Mouse (Mus musculus): Measurements from ENCODE around the gene Tomm34.

Tomm34 gene

GRCm38 (mm10) chr2:164070765-164071436 is at the start of gene Tomm34:
Gene Tomm34, minus strand, starts transcription at chr2:164071169.
- DNase-seq (ENCODE audit: low spot score), result peak; percentile 97

DNA sequence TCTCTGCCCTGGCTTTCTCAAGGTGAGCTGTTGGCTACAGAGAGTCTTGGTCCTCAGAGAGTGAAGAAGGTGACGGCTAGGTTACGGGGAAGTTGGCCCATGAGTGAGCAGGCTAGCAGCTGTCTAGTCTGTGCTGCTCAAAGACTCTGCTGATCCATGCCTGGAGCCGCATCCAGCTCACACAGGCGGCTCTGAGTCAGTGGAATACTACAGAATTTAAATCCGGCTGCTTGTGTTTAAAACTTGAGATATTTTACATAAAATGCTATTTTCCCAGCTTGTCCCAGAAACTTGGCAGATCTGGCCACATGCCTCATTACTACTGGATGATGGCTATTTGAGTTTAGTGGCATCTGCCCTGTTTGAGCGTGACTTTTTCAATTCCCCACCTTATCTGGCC is 48.5 kb upstream of the Tomm34 start:
- DNase-seq (ENCODE audit: low spot score), result no peak

GRCm38 (mm10) chr2:164115531-164115930 is 44.6 kb upstream of the Tomm34 start:
- DNase-seq (ENCODE audit: low spot score), result no peak

DNA sequence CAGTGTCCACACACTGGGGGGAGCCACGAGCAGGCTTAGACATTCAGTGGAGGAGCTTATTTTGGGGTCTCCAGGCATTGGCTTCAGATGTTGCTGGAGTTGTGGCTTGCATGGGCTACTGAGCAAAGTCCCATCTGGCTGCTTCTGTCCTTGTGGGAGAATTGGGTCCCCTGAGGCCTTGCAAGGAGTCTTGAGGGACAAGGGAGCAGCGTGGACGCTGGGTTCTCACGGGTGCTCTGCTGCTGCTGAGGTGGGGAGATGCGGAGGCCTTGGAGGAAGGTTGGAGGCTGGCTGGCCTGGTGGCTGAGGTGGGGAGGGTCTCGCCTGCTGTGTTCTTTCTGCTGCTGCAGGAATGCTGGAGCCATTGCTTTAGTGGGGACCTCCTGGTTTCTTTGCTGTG is 43.1 kb upstream of the Tomm34 start:
- DNase-seq (ENCODE audit: low spot score), result no peak

GRCm38 (mm10) chr2:164111546-164111945 is 40.6 kb upstream of the Tomm34 start:
- DNase-seq (ENCODE audit: low spot score), result no peak

DNA sequence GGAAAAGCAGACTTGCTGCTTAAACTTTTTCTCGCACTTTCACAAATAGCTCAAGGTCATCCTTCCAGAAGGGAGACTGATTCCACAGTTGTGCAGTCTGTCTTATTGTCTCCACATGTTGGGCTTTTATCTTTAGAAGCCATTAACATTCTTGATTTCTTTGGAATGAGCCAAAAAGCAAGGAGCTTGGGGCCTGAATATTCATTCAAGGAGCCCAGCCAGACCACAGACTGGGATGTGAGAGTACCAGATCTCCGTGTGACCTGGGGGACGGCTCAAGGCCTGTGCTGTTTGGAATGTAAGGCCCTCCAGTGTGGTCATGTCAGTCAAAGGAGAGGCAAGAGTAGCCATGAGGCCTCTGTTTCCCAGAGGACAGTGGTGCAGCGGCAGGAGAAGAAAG is 37.5 kb upstream of the Tomm34 start:
- DNase-seq (ENCODE audit: low spot score), result no peak

GRCm38 (mm10) chr2:164107125-164107874 is 36.3 kb upstream of the Tomm34 start:
- no peak for DNase-seq (ENCODE audit: low spot score)

DNA sequence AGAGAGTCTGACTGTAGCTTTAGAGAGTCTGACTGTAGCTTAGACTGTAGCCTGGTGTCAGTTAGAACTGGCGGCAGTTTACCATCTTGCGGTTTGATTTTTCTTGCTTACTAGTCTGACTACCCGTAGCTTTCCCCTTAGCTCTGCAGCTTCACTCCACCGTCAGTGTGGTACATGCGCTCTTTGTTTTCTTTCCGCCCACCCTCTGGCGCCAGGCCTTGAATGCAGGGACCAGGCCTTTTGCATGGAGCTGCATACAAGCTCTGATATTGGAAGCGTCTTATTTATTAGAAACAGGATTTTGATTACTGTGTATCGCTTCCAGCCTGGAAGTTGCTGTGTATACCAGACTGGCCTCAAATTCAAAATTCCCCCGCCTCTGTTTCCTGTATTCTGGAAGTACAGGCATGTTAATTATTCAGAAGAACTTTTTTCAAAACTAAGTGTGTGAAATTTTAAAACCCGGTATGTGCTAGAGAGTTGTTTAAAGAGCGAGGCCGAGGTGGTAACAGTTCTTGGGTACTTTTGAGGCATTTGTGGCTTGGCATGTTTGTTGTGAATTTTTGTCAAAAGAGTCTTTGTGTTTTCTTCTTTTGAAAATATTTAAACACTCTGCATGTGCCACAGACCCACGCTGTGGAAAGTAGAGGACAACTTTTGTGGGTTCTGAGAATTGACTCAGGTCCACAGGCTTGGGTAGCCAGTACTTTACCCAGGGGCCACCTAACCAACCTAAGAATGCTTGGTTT is 35.5 kb upstream of the Tomm34 start:
- no peak for DNase-seq (ENCODE audit: low spot score)

DNA sequence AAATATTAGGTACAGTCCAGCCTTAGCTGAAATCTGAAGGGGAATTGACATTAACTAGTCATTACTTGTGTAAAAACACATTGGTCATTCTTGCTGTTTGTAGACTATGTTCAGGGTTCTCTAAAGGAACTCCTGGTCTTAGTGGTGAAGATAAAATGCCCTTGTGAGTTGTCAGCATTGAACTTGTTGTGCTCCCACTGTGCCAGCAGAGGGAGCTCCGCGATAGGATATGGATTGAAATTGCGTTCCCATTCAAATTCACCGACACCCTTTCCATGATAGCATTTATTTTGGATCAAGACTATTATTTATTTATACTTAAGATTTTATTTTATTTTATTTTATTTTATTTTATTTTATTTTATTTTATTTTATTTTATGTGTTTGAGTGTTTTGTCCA is 32.5 kb upstream of the Tomm34 start:
- DNase-seq (ENCODE audit: low spot score), result peak; percentile 64

GRCm38 (mm10) chr2:164102366-164102765 is 31.4 kb upstream of the Tomm34 start:
- DNase-seq (ENCODE audit: low spot score), result no peak

DNA sequence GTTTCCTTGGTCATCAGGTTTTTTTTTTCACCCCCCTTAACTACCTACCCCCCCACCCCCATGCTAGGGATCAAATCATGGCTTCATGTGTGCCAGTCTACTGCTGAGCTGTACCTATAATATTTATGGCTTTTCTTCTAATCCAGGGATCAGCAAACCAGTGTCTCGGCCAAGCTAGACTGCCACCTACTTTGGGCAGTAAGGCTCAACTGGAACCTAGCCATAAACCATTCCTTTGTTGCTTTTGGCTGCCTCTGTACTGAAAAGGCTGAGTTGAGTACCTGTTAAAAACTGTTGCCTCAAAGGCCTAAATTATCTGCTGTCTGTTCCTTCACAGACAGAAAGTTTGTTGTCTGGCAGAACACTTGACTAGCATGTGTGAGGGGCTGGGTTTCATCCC is 31.0 kb upstream of the Tomm34 start:
- no peak for DNase-seq (ENCODE audit: low spot score)

DNA sequence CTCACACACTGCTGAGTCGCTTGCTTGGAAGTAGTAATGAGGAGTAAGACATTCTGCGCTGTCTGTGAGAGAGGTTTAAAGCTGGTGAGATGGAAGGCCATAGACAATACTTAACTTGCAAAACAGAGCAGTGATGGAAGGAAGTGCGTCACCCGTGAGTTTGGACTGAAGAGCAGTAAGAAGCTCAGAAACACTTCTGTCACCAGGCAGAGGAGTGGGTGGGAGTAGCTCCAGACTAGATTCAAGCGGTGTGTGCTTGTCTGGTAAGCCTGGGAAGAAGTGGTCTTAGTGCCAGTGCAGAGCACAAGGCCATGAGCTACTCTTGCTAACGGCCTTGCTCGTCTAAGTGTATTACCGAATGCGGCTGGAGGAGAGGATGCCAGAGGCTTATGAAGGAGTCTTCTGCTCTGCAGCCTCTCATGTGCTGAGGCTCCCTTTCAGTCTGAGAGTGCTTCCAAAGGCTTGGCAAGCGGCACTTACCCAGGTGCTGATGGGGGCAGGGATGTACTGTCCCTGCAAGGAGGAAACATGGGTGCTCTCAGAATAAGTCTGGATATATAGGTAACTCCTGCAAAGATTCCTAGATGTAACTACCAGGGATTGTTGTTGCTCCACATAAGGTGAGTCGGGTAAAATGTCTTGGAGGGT is 27.8 kb upstream of the Tomm34 start:
- no peak for DNase-seq (ENCODE audit: low spot score)

DNA sequence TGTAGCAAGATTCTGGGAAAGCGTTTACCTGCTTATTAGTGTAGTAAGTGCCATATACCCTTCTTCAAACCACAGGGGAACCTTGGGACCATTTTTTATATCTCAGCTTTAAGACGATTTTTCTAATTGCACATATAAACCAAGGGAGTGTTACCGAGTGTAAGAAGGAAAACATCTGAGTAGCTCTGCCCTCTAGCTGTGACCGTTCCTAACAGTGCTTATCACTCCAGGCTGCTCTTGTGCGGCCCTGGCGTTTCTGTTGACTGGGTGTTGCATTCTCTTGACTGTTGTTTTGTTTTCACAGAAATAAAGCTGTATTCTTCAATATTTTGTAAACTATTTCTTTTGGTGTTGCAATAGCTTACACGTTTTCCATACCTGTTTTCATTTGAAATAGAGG is 23.2 kb upstream of the Tomm34 start:
- no peak for DNase-seq (ENCODE audit: low spot score)

- DNase-seq (ENCODE audit: low spot score), result no peak
These were observed 18.5 kb upstream of the Tomm34 start for GRCm38 (mm10) chr2:164089508-164089907.

DNA sequence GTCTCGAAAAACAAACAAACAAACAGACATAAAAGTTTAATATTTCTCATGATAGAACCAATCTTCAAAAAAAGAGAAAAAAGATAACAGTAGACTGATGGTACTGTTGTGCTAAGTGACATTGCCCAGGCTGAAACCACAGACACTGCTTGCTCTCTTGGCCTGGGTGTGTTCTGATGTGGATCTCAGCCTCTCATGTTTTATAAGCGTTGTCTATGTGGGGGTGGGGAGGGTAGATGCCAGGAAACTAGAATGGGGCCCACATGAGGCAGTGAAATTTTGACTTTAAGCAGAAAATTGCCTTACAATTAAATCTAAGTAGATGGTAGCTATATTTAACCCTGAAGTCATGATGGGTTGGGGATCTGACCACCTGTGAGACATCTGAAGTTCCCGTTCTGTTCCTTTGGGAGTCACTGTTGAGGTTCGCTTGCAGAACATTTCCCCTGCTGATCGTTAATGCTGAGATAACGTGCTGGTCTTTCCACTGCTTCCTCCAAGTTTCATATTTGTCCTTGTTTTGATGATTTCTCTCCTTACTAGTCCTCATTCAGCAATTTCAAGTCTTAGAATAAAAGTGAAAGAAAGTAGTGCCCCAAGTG is 16.5 kb upstream of the Tomm34 start:
- no peak for DNase-seq (ENCODE audit: low spot score)

GRCm38 (mm10) chr2:164084342-164084700 is 13.4 kb upstream of the Tomm34 start:
- DNase-seq (ENCODE audit: low spot score), result no peak

DNA sequence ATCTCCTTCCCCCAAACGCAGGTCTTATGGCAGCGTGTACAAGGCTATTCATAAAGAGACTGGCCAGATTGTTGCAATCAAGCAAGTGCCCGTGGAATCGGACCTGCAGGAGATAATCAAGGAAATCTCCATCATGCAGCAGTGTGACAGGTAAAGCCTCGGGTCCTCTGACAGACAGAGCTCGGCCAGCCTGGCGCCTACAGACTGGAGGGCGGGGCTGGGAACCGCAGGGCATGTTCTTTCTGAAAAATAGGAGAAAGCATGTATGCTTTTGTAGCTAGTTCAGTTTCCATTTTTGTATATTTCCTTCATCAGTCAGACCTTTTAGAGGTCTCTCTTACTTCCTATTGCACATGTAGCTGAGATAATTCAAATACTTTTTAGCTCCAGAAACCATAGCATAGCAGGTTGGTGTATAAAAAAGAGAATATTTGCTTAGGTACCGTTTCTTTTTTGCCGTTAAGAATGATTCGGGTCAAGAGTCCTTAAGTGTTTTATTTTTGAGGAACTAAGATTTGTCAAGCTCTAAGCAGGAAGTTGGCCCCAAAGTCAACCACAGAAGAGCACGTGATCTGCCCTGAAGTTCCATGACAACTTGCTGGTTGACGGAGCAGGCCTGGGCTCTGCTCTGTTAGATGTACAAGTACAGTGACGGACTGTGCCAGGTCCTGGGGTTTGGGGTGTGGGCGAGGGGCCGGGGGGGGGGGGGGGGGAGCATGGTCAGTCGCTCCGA is 12.8 kb upstream of the Tomm34 start:
- DNase-seq (ENCODE audit: low spot score), result no peak

DNA sequence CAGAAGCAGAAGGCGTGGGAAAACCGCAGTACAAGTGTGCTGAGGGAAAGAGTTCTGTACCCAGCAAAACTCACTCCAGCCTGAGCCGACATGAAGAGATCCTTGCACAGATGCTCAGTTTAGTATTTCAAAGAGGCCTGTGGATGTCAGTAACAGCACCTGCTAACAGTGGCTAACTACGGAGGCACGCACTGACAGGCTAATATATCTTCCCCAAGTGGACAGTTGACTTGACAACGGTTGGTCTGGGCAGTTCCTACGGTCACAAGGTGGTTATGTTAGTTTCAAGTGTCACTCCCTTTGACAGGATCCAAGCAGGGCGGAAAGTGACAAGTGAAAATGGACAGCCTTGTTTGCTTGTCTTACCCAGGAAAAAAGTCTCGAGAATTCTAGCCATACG is 11.2 kb upstream of the Tomm34 start:
- DNase-seq (ENCODE audit: low spot score), result no peak

- DNase-seq (ENCODE audit: low spot score), result no peak
These were observed 10.6 kb upstream of the Tomm34 start for GRCm38 (mm10) chr2:164081577-164081976.

DNA sequence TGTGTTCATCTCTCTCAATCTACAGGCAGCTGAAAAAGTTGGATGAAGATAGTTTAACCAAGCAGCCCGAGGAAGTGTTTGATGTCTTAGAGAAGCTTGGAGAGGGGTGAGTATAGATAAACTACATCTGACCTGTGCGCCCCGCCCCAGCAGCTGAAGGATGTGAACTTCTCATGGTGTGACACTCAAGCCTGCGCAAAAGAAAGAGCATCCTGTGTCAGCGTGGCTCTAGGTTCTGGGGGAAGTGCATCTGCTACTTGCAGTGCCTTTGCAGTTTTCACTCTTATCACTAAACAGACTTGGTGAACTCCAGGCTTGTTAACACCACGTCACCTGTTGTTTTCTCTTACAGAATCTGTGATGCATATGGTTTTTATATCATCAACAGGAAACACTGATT is 8.5 kb upstream of the Tomm34 start:
- DNase-seq (ENCODE audit: low spot score), result no peak

DNA sequence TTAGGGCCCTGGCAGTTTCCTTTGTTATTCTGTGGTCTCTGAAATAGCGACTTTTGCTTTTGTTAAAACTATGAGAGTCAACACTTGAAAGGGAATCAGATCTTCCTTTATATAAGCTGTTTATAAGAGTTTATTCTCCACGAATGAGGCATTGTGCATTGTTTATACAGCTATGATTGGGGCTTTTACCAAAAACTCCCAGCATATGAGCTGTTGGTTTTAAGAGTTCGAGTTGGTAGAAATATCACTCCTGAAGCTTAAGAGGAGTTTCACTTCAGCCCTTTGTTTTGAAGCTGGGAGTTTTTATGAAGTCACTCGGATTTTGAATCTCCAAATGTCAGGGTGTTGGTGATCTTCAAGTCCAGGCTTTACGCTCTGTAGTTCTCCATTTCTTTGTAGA is 6.9 kb upstream of the Tomm34 start:
- DNase-seq (ENCODE audit: low spot score), result no peak

All from urinary bladder, postnatal 14 days (tissue).